Mouse (Mus musculus): ENCODE measurements around the gene Fam24b. TPM values are rescaled to one million over a fixed set of nuclear protein-coding genes. Genes with fewer than 3 reads are reported as not detected.

Gene Fam24b
- polyA plus RNA-seq (2015; fragmentation: Nextera tagmentation; extraction: Ambion mirVana), result not detected in 2 replicates

DNA sequence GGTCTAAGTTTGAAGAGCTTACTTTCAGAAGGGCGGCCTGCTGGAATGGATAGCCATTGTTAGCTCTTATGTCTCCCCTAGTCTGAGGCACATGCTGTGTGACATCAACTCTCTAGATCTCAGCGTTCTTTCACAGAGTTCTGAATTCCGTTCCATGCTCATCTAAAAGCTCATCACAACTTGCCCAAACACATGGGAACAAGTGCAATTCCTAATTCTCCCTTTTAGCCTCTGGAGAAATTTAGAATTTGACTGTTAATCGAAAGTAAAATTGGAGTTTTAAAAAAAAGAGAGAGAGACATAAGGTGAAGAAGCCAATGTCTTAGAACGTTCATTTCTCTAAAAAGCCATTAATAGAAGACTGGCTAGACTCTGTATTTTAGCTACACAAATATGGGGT, at the start of gene Fam24b:
Gene Fam24b, minus strand, starts transcription at position 101 of the 400 bp plus-strand sequence.
- no peaks in the 10 kb centered on the region for H3K4me1 ChIP-seq (replicated peaks; ENCODE audit: insufficient read depth, low read length)
- H3K9me3 ChIP-seq (replicated peaks; ENCODE audit: low read length), result no peaks in the 10 kb centered on the region
- H3K4me2 ChIP-seq (ENCODE audit: low read length), result no peak within 1 kb of the TSS
- no peaks in the 10 kb centered on the region for H3K27me3 ChIP-seq (ENCODE audit: insufficient read depth, low read length)
- H3K36me3 ChIP-seq (ENCODE audit: insufficient read depth, low read length), result no peaks in the 10 kb centered on the region
- H3K27ac ChIP-seq, result no peak within 1 kb of the TSS
- ATAC-seq (replicated peaks; ENCODE audit: low FRiP score, low read depth) (no peak), DNase-seq (ENCODE audit: low spot score) (no peak)
- no peak within 1 kb of the TSS for H3K9ac ChIP-seq (ENCODE audit: low read depth, low read length)
- H3K4me3 ChIP-seq (replicated peaks; ENCODE audit: low read depth, low read length), result no peak within 1 kb of the TSS
- no peak for TF ChIP-seq CTCF (IDR thresholded peaks at IDR 0.05; ENCODE audit: low read depth)
- WGBS, result 87% methylated on average over 5 of the region's 5 CpGs

DNA sequence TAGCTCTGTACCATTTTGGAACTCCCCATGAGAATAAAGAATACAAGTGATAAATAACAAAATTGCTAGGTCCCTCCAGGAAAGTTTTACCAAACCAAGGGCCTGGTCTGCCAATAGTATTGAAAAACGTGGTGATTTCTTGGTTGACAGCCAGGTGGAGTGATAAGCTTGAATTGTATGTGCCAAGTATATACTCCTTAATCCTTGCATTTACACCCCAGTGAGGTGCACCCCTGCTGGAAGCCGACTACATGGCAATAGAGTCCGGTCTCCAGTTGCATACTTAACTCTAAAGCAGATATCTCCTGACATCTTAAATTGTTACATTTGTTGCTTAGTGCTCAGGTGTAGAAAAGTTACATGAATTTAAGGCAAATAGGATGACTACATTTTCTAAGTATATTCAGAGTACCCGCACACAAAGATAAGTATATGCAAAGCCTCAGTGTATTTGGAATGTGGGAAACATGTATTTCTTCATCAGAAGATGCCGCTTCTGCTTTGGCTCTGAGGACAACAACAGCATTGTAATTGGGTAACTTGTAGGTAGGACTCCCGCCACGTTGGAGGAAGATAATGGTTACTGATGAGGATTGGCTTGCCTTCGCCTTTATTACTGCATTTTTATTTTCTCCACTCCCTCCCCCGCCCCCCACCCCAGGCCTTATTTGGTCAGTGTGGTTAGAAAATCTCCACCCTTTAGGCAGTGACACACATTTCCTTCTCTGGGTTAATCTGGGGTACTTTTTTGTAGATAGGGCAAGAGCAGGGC, 42.8 kb upstream of the Fam24b start:
- H3K9ac ChIP-seq (ENCODE audit: low read depth, low read length), result peak overlapping the region; percentile 69
- H3K27ac ChIP-seq, result 0 out of 2 replicates have a peak overlapping the region, but pooled peaks have one; percentile 94
- H3K27me3 ChIP-seq (ENCODE audit: insufficient read depth, low read length), result no peaks in the 10 kb centered on the region
- peak; percentile 39 for TF ChIP-seq CTCF (IDR thresholded peaks at IDR 0.05; ENCODE audit: low read depth)
- peak overlapping the region; percentile 82 for H3K4me2 ChIP-seq (ENCODE audit: low read length)
- H3K4me1 ChIP-seq (replicated peaks; ENCODE audit: insufficient read depth, low read length), result no peaks in the 10 kb centered on the region
- H3K36me3 ChIP-seq (ENCODE audit: insufficient read depth, low read length), result 0 out of 2 replicates have a peak, but pooled peaks cover 3% of the 10 kb centered on the region
- ATAC-seq (replicated peaks; ENCODE audit: low FRiP score, low read depth), result no peak
- 70% methylated on average over 9 of the region's 9 CpGs for WGBS
- DNase-seq (ENCODE audit: low spot score), result peak; percentile 15
- H3K4me3 ChIP-seq (replicated peaks; ENCODE audit: low read depth, low read length), result peak overlapping the region; percentile 67
- no peaks in the 10 kb centered on the region for H3K9me3 ChIP-seq (replicated peaks; ENCODE audit: low read length)

DNA sequence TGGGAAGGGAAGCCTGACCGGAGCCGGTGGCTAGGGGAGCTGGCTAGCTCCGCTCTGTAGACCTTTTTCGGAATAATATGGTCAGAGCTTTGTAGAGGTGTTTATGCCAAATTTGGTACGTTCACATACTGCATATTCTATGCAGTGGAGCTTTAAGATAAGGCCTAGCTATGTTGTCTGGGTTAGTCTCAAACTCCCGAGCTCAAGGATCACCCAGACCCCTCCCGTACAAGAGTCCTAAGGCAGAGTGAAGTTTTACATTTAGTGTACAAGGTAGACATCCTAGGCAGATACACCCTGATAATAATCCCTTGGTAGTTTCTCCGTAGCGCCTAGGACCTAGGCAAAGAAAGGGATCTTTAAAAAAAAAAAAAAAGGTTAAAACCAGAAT, 42.1 kb upstream of the Fam24b start:
- DNase-seq (ENCODE audit: low spot score) (no peak), ATAC-seq (replicated peaks; ENCODE audit: low FRiP score, low read depth) (no peak)
- H3K36me3 ChIP-seq (ENCODE audit: insufficient read depth, low read length), result 0 out of 2 replicates have a peak, but pooled peaks cover 3% of the 10 kb centered on the region
- no peak for TF ChIP-seq CTCF (IDR thresholded peaks at IDR 0.05; ENCODE audit: low read depth)
- no peaks in the 10 kb centered on the region for H3K27me3 ChIP-seq (ENCODE audit: insufficient read depth, low read length)
- WGBS, result 7% methylated on average over 9 of the region's 9 CpGs
- H3K9ac ChIP-seq (ENCODE audit: low read depth, low read length), result peak overlapping the region; percentile 69
- H3K4me3 ChIP-seq (replicated peaks; ENCODE audit: low read depth, low read length), result peak overlapping the region; percentile 67
- peak overlapping the region; percentile 94 for H3K27ac ChIP-seq
- H3K4me1 ChIP-seq (replicated peaks; ENCODE audit: insufficient read depth, low read length), result no peaks in the 10 kb centered on the region
- H3K4me2 ChIP-seq (ENCODE audit: low read length), result peak overlapping the region; percentile 82
- H3K9me3 ChIP-seq (replicated peaks; ENCODE audit: low read length), result no peaks in the 10 kb centered on the region

DNA sequence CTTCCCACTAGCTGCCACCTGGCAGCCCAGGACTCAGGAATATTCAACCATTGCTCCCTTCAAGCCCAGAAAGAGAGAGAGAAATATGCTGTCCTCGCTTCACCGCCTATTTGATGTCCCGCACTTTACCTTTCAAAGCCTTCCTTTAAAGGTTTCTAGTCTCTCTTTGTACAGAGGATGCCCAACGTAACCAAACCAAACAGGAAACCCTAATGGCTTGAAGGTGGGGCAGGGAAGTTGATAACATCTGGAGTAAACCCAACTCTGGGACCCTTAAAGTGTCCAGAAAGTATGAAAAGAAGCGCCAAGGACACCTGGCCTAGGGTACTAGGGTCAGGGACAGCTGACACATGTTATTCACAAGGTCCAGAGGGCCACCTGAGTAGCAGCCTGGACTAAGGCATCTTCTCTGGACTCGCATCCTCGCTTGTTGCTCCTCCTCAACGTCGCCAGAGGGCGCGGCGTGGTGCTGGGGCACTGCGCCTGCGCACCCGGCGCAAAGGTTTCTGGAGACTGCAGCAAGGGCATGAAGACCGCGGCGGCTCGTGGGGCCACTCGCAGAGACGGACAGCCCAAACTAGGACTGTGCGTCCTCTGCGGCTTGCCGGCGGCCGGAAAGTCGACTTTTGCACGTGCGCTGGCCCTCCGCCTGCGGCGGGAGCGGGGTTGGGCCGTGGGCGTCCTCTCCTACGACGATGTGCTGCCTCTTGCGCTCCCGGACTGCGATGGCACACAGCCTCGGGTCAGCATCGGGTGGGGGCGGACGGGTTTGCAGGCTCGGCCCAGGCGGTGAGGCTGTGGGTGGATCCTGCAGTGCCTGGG, 41.5 kb upstream of the Fam24b start, which contains the start of gene Pstk:
Gene Pstk, plus strand, starts transcription at position 494 of the 822 bp plus-strand sequence.
- Histone ChIP-seq H3K4me3 (replicated peaks; ENCODE audit: low read depth, low read length) (peak within 1 kb of the TSS; percentile 67), H3K9me3 (replicated peaks; ENCODE audit: low read length) (no peaks in the 10 kb centered on the region), H3K36me3 (ENCODE audit: insufficient read depth, low read length) (0 out of 2 replicates have a peak, but pooled peaks cover 3% of the 10 kb centered on the region), H3K27ac (peak within 1 kb of the TSS; percentile 94), H3K4me2 (ENCODE audit: low read length) (peak within 1 kb of the TSS; percentile 82), H3K9ac (ENCODE audit: low read depth, low read length) (peak within 1 kb of the TSS; percentile 69), H3K4me1 (replicated peaks; ENCODE audit: insufficient read depth, low read length) (no peaks in the 10 kb centered on the region), H3K27me3 (ENCODE audit: insufficient read depth, low read length) (no peaks in the 10 kb centered on the region)
- ATAC-seq (replicated peaks; ENCODE audit: low FRiP score, low read depth), result peak; percentile 93
- DNase-seq (ENCODE audit: low spot score), result peak; percentile 95
- 5% methylated on average over 47 of the region's 47 CpGs for WGBS
- TF ChIP-seq CTCF (IDR thresholded peaks at IDR 0.05; ENCODE audit: low read depth), result peak; percentile 90

DNA sequence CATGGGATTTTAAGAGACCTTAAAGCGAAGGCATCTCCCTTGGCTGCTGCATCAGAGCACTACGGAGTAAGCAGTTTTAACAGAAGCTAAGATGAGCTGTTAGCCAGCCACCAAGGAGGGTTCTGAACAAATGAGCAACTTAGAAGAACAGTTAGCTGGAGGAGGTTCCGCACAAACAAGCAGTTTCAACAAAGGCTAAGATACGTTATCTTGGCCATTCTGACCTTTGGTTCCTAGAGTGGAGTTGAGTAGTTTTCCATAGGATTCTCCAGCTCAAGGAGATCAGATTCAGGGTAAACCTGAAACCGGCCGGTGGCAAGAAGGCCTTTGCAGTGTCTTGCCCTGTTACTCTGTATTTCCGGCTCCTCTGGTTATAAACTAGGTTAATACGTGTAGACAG, 34.8 kb upstream of the Fam24b start:
- 62% methylated on average over 8 of the region's 8 CpGs for WGBS
- Histone ChIP-seq H3K27ac (no peak overlapping the region), H3K4me1 (replicated peaks; ENCODE audit: insufficient read depth, low read length) (0 out of 2 replicates have a peak, but pooled peaks cover 3% of the 10 kb centered on the region), H3K9me3 (replicated peaks; ENCODE audit: low read length) (no peaks in the 10 kb centered on the region), H3K27me3 (ENCODE audit: insufficient read depth, low read length) (no peaks in the 10 kb centered on the region), H3K4me2 (ENCODE audit: low read length) (no peak overlapping the region), H3K9ac (ENCODE audit: low read depth, low read length) (no peak overlapping the region), H3K4me3 (replicated peaks; ENCODE audit: low read depth, low read length) (no peak overlapping the region), H3K36me3 (ENCODE audit: insufficient read depth, low read length) (no peaks in the 10 kb centered on the region)
- DNase-seq (ENCODE audit: low spot score), result no peak
- no peak for ATAC-seq (replicated peaks; ENCODE audit: low FRiP score, low read depth)
- no peak for TF ChIP-seq CTCF (IDR thresholded peaks at IDR 0.05; ENCODE audit: low read depth)
